Mouse (Mus musculus): ENCODE results near the gene AL732309.1. TPM values are rescaled to one million over a fixed set of nuclear protein-coding genes. Genes with fewer than 3 reads are reported as not detected.

AL732309.1 gene
- polyA plus RNA-seq, 1 experiment from 2014 or later: 8.5 TPM

DNA sequence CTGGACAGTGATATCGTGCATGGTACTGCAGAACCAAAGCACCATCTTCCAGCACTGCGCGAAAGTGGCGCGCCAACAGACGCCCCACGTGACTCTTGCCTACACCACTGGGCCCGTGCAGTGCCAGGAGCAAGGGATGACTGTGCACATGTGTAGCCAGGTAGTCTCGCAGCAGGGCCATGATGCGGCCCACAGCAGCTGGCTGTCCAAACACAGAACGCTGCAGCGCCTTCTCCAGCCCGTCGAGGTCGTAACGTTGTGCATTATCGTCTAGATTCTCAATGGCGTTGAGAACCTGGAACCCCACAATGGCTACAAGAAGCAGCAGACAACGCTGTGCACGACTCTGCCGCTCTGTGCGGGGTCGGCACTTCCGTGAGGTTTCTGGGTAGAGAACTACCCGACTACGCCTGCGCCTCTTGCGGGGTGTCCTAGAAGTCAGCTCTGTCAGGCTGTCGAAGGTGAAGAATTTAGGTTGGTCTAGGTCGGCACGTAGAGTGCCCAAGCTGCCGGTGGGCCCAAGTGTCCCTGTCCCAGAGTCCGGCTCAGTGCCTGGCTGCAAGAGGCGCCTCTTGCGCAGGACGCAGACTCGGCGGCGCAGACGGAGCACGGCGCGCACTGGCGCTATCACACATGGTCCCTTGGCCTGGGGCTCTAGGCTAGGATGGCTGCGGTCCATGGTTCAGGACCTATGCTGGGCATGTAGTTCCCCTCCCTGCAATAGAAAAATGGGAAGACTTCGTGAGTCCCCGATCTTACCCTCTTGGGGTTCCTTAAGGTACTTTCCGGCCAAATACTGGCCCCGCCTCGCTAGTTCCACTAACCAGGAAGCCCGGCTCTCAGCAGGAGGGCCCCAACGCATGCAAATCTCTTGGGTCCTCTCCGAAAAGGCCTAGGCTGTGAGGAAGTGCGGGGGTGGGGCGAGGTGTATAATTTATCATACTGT, 51.2 kb downstream of the AL732309.1 start:
- Histone ChIP-seq H3K4me1 (ENCODE audit: control insufficient read depth, insufficient read depth, low read length) (peaks cover 14% of the 10 kb centered on the region; the same call in 1 of the 2 replicates), H3K9ac (replicated peaks; ENCODE audit: low read depth, low read length) (no peak overlapping the region; the same call in 1 of the 2 replicates), H3K4me2 (replicated peaks; ENCODE audit: low read depth, low read length) (peak overlapping the region; percentile 36), H3K9me3 (ENCODE audit: control insufficient read depth, low read depth, low read length) (no peaks in the 10 kb centered on the region), H3K27me3 (ENCODE audit: control insufficient read depth, insufficient read depth, low read length) (0 out of 2 replicates have a peak, but pooled peaks cover 8% of the 10 kb centered on the region), H3K36me3 (ENCODE audit: control insufficient read depth, insufficient read depth, low read length) (peaks cover 15% of the 10 kb centered on the region), H3K4me3 (ENCODE audit: low read depth, low read length) (peak overlapping the region; percentile 27), H3K27ac (ENCODE audit: low read length) (peak overlapping the region; percentile 81; the same call in 1 of the 2 replicates)
- WGBS: 17% methylated on average over 55 of the region's 55 CpGs
- ATAC-seq (ENCODE audit: insufficient number of reproducible peaks, insufficient read depth, low FRiP score, low read depth): peak; percentile 12; the same call in 1 of the 2 replicates

Other genes starting within 250 kb of the AL732309.1 start
- 59.5 and 60.3 TPM in 2 replicates for gene Nsmf, start 192.5 kb downstream of the AL732309.1 start, polyA plus RNA-seq (2014; fragmentation: Nextera tagmentation; extraction: Ambion mirVana)
- gene Entpd8, start 166.6 kb downstream of the AL732309.1 start, polyA plus RNA-seq (2014; fragmentation: Nextera tagmentation; extraction: Ambion mirVana): 0.26 and 0.53 TPM in 2 replicates
- gene Noxa1, start 151.7 kb downstream of the AL732309.1 start, polyA plus RNA-seq (2014; fragmentation: Nextera tagmentation; extraction: Ambion mirVana): 2.3 and 5.0 TPM in 2 replicates
- 8.0 and 8.9 TPM in 2 replicates for gene Nrarp, start 66.1 kb downstream of the AL732309.1 start, polyA plus RNA-seq (2014; fragmentation: Nextera tagmentation; extraction: Ambion mirVana)
- gene Tor4a, start 50.0 kb downstream of the AL732309.1 start, polyA plus RNA-seq (2014; fragmentation: Nextera tagmentation; extraction: Ambion mirVana): 12.8 and 15.8 TPM in 2 replicates
- 102 TPM in 2 replicates for gene Nelfb, start 35.4 kb downstream of the AL732309.1 start, polyA plus RNA-seq (2014; fragmentation: Nextera tagmentation; extraction: Ambion mirVana)
- gene Stpg3, start 32.2 kb downstream of the AL732309.1 start, polyA plus RNA-seq (2014; fragmentation: Nextera tagmentation; extraction: Ambion mirVana): not detected in 2 replicates
- gene Fam166a, start 28.1 kb downstream of the AL732309.1 start, polyA plus RNA-seq (2014; fragmentation: Nextera tagmentation; extraction: Ambion mirVana): not detected in 2 replicates
- gene Tubb4b, start 22.2 kb downstream of the AL732309.1 start, polyA plus RNA-seq (2014; fragmentation: Nextera tagmentation; extraction: Ambion mirVana): 512 and 519 TPM in 2 replicates
- gene Slc34a3, start 12.5 kb downstream of the AL732309.1 start, polyA plus RNA-seq (2014; fragmentation: Nextera tagmentation; extraction: Ambion mirVana): 0.14 TPM in 1 of 2 replicates, not detected in the other
- gene Rnf224, start 10.1 kb downstream of the AL732309.1 start, polyA plus RNA-seq (2014; fragmentation: Nextera tagmentation; extraction: Ambion mirVana): not detected in 2 replicates
- 10.9 and 11.9 TPM in 2 replicates for gene Rnf208, start 4.6 kb downstream of the AL732309.1 start, polyA plus RNA-seq (2014; fragmentation: Nextera tagmentation; extraction: Ambion mirVana)
- 0.49 and 1.0 TPM in 2 replicates for gene Cysrt1, start 4.4 kb downstream of the AL732309.1 start, polyA plus RNA-seq (2014; fragmentation: Nextera tagmentation; extraction: Ambion mirVana)
- gene Tmem203, start 8.6 kb upstream of the AL732309.1 start, polyA plus RNA-seq (2014; fragmentation: Nextera tagmentation; extraction: Ambion mirVana): 14.7 and 16.8 TPM in 2 replicates
- 6.2 and 8.5 TPM in 2 replicates for gene Tprn, start 15.8 kb upstream of the AL732309.1 start, polyA plus RNA-seq (2014; fragmentation: Nextera tagmentation; extraction: Ambion mirVana)
- 241 and 246 TPM in 2 replicates for gene Ssna1, start 25.6 kb upstream of the AL732309.1 start, polyA plus RNA-seq (2014; fragmentation: Nextera tagmentation; extraction: Ambion mirVana)
- 108 and 116 TPM in 2 replicates for gene Anapc2, start 25.6 kb upstream of the AL732309.1 start, polyA plus RNA-seq (2014; fragmentation: Nextera tagmentation; extraction: Ambion mirVana)
- not detected in 2 replicates for gene Tmem210, start 41.3 kb upstream of the AL732309.1 start, polyA plus RNA-seq (2014; fragmentation: Nextera tagmentation; extraction: Ambion mirVana)
- 1.9 and 3.4 TPM in 2 replicates for gene Lrrc26, start 43.1 kb upstream of the AL732309.1 start, polyA plus RNA-seq (2014; fragmentation: Nextera tagmentation; extraction: Ambion mirVana)
- gene Grin1, start 72.3 kb upstream of the AL732309.1 start, polyA plus RNA-seq (2014; fragmentation: Nextera tagmentation; extraction: Ambion mirVana): 1.8 and 3.2 TPM in 2 replicates
- gene Man1b1, start 85.5 kb upstream of the AL732309.1 start, polyA plus RNA-seq (2014; fragmentation: Nextera tagmentation; extraction: Ambion mirVana): 98.7 and 111 TPM in 2 replicates
- 16.8 and 19.5 TPM in 2 replicates for gene Dpp7, start 109.5 kb upstream of the AL732309.1 start, polyA plus RNA-seq (2014; fragmentation: Nextera tagmentation; extraction: Ambion mirVana)
- gene Uap1l1, start 118.8 kb upstream of the AL732309.1 start, polyA plus RNA-seq (2014; fragmentation: Nextera tagmentation; extraction: Ambion mirVana): 21.9 and 27.2 TPM in 2 replicates
- 31.3 and 36.4 TPM in 2 replicates for gene Sapcd2, start 125.5 kb upstream of the AL732309.1 start, polyA plus RNA-seq (2014; fragmentation: Nextera tagmentation; extraction: Ambion mirVana)
- 8.0 and 9.0 TPM in 2 replicates for gene Entpd2, start 149.0 kb upstream of the AL732309.1 start, polyA plus RNA-seq (2014; fragmentation: Nextera tagmentation; extraction: Ambion mirVana)
- gene Npdc1, start 152.5 kb upstream of the AL732309.1 start, polyA plus RNA-seq (2014; fragmentation: Nextera tagmentation; extraction: Ambion mirVana): 48.3 and 53.7 TPM in 2 replicates
- gene Fut7, start 176.4 kb upstream of the AL732309.1 start, polyA plus RNA-seq (2014; fragmentation: Nextera tagmentation; extraction: Ambion mirVana): 0.12 TPM in 1 of 2 replicates, not detected in the other
- 5.4 and 6.4 TPM in 2 replicates for gene Abca2, start 181.8 kb upstream of the AL732309.1 start, polyA plus RNA-seq (2014; fragmentation: Nextera tagmentation; extraction: Ambion mirVana)
- gene Clic3, start 210.0 kb upstream of the AL732309.1 start, polyA plus RNA-seq (2014; fragmentation: Nextera tagmentation; extraction: Ambion mirVana): 7.2 and 9.0 TPM in 2 replicates
- gene Paxx, start 214.2 kb upstream of the AL732309.1 start, polyA plus RNA-seq (2014; fragmentation: Nextera tagmentation; extraction: Ambion mirVana): 30.3 and 34.2 TPM in 2 replicates
- gene Ptgds, start 223.2 kb upstream of the AL732309.1 start, polyA plus RNA-seq (2014; fragmentation: Nextera tagmentation; extraction: Ambion mirVana): 5.3 and 6.4 TPM in 2 replicates
- not detected in 2 replicates for gene Lcn12, start 247.0 kb upstream of the AL732309.1 start, polyA plus RNA-seq (2014; fragmentation: Nextera tagmentation; extraction: Ambion mirVana)

All from stomach, embryonic 14.5 days (tissue).